Mouse (Mus musculus): Measurements from ENCODE around the gene Pced1a. TPM values are rescaled to one million over a fixed set of nuclear protein-coding genes. Genes with fewer than 3 reads are reported as not detected.

Gene Pced1a
- polyA plus RNA-seq (2014; fragmentation: Illumina TruSeq; extraction: RNeasy Lipid Tissue Mini Kit (QIAGEN cat#74804); ENCODE audit: low read depth, low replicate concordance), result 7.9 TPM

GRCm38 (mm10) chr2:130424126-130424853 is at the start of gene Pced1a, which contains the start of gene Vps16:
Gene Pced1a (minus strand): TSS chr2:130424701.
Gene Vps16 (plus strand): TSS chr2:130424339.

GRCm38 (mm10) chr2:130449794-130450433 is 25.4 kb upstream of the Pced1a start, which contains the start of gene Ptpra:
Gene Ptpra (plus strand): TSS chr2:130450278.

GRCm38 (mm10) chr2:130406178-130406577 is 18.3 kb downstream of the Pced1a start, which contains the start of gene Tmem239:
Gene Tmem239 (plus strand): TSS chr2:130406478.

GRCm38 (mm10) chr2:130404939-130405338 is 19.6 kb downstream of the Pced1a start, which contains the start of the genes Gm28372 and 1700020A23Rik:
Gene Gm28372 (plus strand): TSS chr2:130405239.
Gene 1700020A23Rik (plus strand): TSS chr2:130405259.

GRCm38 (mm10) chr2:130397186-130397985 is 27.1 kb downstream of the Pced1a start, which contains the start of gene Cpxm1:
Gene Cpxm1 (minus strand): TSS chr2:130397574.

Other genes starting within 250 kb of the Pced1a start
- gene Snrpb, start 245.3 kb downstream of the Pced1a start, polyA plus RNA-seq (2014; fragmentation: Illumina TruSeq; extraction: RNeasy Lipid Tissue Mini Kit (QIAGEN cat#74804); ENCODE audit: low read depth, low replicate concordance), result 141 TPM
- not detected for gene Tmc2, start 229.5 kb downstream of the Pced1a start, polyA plus RNA-seq (2014; fragmentation: Illumina TruSeq; extraction: RNeasy Lipid Tissue Mini Kit (QIAGEN cat#74804); ENCODE audit: low read depth, low replicate concordance)
- gene Nop56, start 150.3 kb downstream of the Pced1a start, polyA plus RNA-seq (2014; fragmentation: Illumina TruSeq; extraction: RNeasy Lipid Tissue Mini Kit (QIAGEN cat#74804); ENCODE audit: low read depth, low replicate concordance), result 47.6 TPM
- gene Idh3b, start 140.2 kb downstream of the Pced1a start, polyA plus RNA-seq (2014; fragmentation: Illumina TruSeq; extraction: RNeasy Lipid Tissue Mini Kit (QIAGEN cat#74804); ENCODE audit: low read depth, low replicate concordance), result 950 TPM
- 0.73 TPM for gene Ebf4, start 129.5 kb downstream of the Pced1a start, polyA plus RNA-seq (2014; fragmentation: Illumina TruSeq; extraction: RNeasy Lipid Tissue Mini Kit (QIAGEN cat#74804); ENCODE audit: low read depth, low replicate concordance)
- gene Cpxm1, start 27.1 kb downstream of the Pced1a start, polyA plus RNA-seq (2014; fragmentation: Illumina TruSeq; extraction: RNeasy Lipid Tissue Mini Kit (QIAGEN cat#74804); ENCODE audit: low read depth, low replicate concordance), result 9.0 TPM
- not detected for gene Gm28372, start 19.5 kb downstream of the Pced1a start, polyA plus RNA-seq (2014; fragmentation: Illumina TruSeq; extraction: RNeasy Lipid Tissue Mini Kit (QIAGEN cat#74804); ENCODE audit: low read depth, low replicate concordance)
- gene 1700020A23Rik, start 19.4 kb downstream of the Pced1a start, polyA plus RNA-seq (2014; fragmentation: Illumina TruSeq; extraction: RNeasy Lipid Tissue Mini Kit (QIAGEN cat#74804); ENCODE audit: low read depth, low replicate concordance), result not detected
- gene Tmem239, start 18.2 kb downstream of the Pced1a start, polyA plus RNA-seq (2014; fragmentation: Illumina TruSeq; extraction: RNeasy Lipid Tissue Mini Kit (QIAGEN cat#74804); ENCODE audit: low read depth, low replicate concordance), result not detected
- 35.1 TPM for gene Vps16, start 362 bp downstream of the Pced1a start, polyA plus RNA-seq (2014; fragmentation: Illumina TruSeq; extraction: RNeasy Lipid Tissue Mini Kit (QIAGEN cat#74804); ENCODE audit: low read depth, low replicate concordance)
- gene Ptpra, start 25.6 kb upstream of the Pced1a start, polyA plus RNA-seq (2014; fragmentation: Illumina TruSeq; extraction: RNeasy Lipid Tissue Mini Kit (QIAGEN cat#74804); ENCODE audit: low read depth, low replicate concordance), result 38.9 TPM
- gene Mrps26, start 139.0 kb upstream of the Pced1a start, polyA plus RNA-seq (2014; fragmentation: Illumina TruSeq; extraction: RNeasy Lipid Tissue Mini Kit (QIAGEN cat#74804); ENCODE audit: low read depth, low replicate concordance), result 38.3 TPM
- not detected for gene Oxt, start 151.5 kb upstream of the Pced1a start, polyA plus RNA-seq (2014; fragmentation: Illumina TruSeq; extraction: RNeasy Lipid Tissue Mini Kit (QIAGEN cat#74804); ENCODE audit: low read depth, low replicate concordance)
- gene Avp, start 157.9 kb upstream of the Pced1a start, polyA plus RNA-seq (2014; fragmentation: Illumina TruSeq; extraction: RNeasy Lipid Tissue Mini Kit (QIAGEN cat#74804); ENCODE audit: low read depth, low replicate concordance), result not detected
- 7.6 TPM for gene Fastkd5, start 205.3 kb upstream of the Pced1a start, polyA plus RNA-seq (2014; fragmentation: Illumina TruSeq; extraction: RNeasy Lipid Tissue Mini Kit (QIAGEN cat#74804); ENCODE audit: low read depth, low replicate concordance)
- gene Ubox5, start 205.3 kb upstream of the Pced1a start, polyA plus RNA-seq (2014; fragmentation: Illumina TruSeq; extraction: RNeasy Lipid Tissue Mini Kit (QIAGEN cat#74804); ENCODE audit: low read depth, low replicate concordance), result 4.2 TPM
- gene Lzts3, start 218.1 kb upstream of the Pced1a start, polyA plus RNA-seq (2014; fragmentation: Illumina TruSeq; extraction: RNeasy Lipid Tissue Mini Kit (QIAGEN cat#74804); ENCODE audit: low read depth, low replicate concordance), result 6.1 TPM
- gene Ddrgk1, start 240.0 kb upstream of the Pced1a start, polyA plus RNA-seq (2014; fragmentation: Illumina TruSeq; extraction: RNeasy Lipid Tissue Mini Kit (QIAGEN cat#74804); ENCODE audit: low read depth, low replicate concordance), result 105 TPM
- 40.9 TPM for gene Itpa, start 242.9 kb upstream of the Pced1a start, polyA plus RNA-seq (2014; fragmentation: Illumina TruSeq; extraction: RNeasy Lipid Tissue Mini Kit (QIAGEN cat#74804); ENCODE audit: low read depth, low replicate concordance)